Mouse (Mus musculus): ENCODE results near the gene Derl3. TPM values are rescaled to one million over a fixed set of nuclear protein-coding genes. Genes with fewer than 3 reads are reported as not detected.

The Derl3 gene
- total RNA-seq (2023), result 1 to 10 TPM; 1.2 to 1.8 TPM

GRCm38 (mm10) chr10:75893089-75893750 is at the start of gene Derl3:
TSS of gene Derl3 (plus strand) at chr10:75893413.

GRCm38 (mm10) chr10:75859786-75860470 is 33.3 kb upstream of the Derl3 start, which contains the start of gene Mif:
TSS of gene Mif (minus strand) at chr10:75860240.

GRCm38 (mm10) chr10:75921026-75921725 is 28.0 kb downstream of the Derl3 start, which contains the start of gene Smarcb1:
TSS of gene Smarcb1 (minus strand) at chr10:75921617.

GRCm38 (mm10) chr10:75932891-75933290 is 39.7 kb downstream of the Derl3 start, which contains the start of gene Chchd10:
TSS of gene Chchd10 (plus strand) at chr10:75933130.

GRCm38 (mm10) chr10:75935680-75936541 is 42.7 kb downstream of the Derl3 start, which contains the start of gene Mmp11:
TSS of gene Mmp11 (minus strand) at chr10:75936496.

GRCm38 (mm10) chr10:75940520-75940919 is 47.3 kb downstream of the Derl3 start, which contains the start of gene Gm867:
TSS of gene Gm867 (minus strand) at chr10:75940672.

GRCm38 (mm10) chr10:75942736-75943477 is 49.7 kb downstream of the Derl3 start, which contains the start of gene Vpreb3:
TSS of gene Vpreb3 (plus strand) at chr10:75943057.

Other genes starting within 250 kb of the Derl3 start
- gene Susd2, start 249.4 kb upstream of the Derl3 start, total RNA-seq (2023), result 1 to 10 TPM in 1 of 2 experiments, under 1 TPM in 1; 0.90 to 1.0 TPM
- gene Cabin1, start 129.1 kb upstream of the Derl3 start, total RNA-seq (2023), result 10 to 100 TPM; 51.9 to 64.5 TPM
- 10 to 100 TPM; 11.9 to 16.8 TPM for gene Ddt, start 120.0 kb upstream of the Derl3 start, total RNA-seq (2023)
- gene Gm20441, start 112.5 kb upstream of the Derl3 start, total RNA-seq (2023), result not detected
- gene Gstt3, start 112.0 kb upstream of the Derl3 start, total RNA-seq (2023), result 1 to 10 TPM; 3.3 TPM
- 1 to 10 TPM; 3.3 to 3.7 TPM for gene Gstt1, start 94.8 kb upstream of the Derl3 start, total RNA-seq (2023)
- gene Gstt4, start 70.9 kb upstream of the Derl3 start, total RNA-seq (2023), result not detected
- gene Gstt2, start 56.0 kb upstream of the Derl3 start, total RNA-seq (2023), result 1 to 10 TPM; 4.0 to 7.5 TPM
- 10 to 100 TPM; 68.8 to 78.6 TPM for gene Mif, start 33.2 kb upstream of the Derl3 start, total RNA-seq (2023)
- gene Smarcb1, start 28.2 kb downstream of the Derl3 start, total RNA-seq (2023), result 10 to 100 TPM; 37.4 to 38.3 TPM
- gene Chchd10, start 39.7 kb downstream of the Derl3 start, total RNA-seq (2023), result 10 to 100 TPM in 1 of 2 experiments, 1 to 10 TPM in 1; 8.0 to 10.3 TPM
- gene Mmp11, start 43.1 kb downstream of the Derl3 start, total RNA-seq (2023), result under 1 TPM in 1 of 2 experiments, not detected in 1; 0.20 TPM
- 1 to 10 TPM; 1.0 to 1.6 TPM for gene Gm867, start 47.3 kb downstream of the Derl3 start, total RNA-seq (2023)
- 1 to 10 TPM; 2.6 to 3.6 TPM for gene Vpreb3, start 49.6 kb downstream of the Derl3 start, total RNA-seq (2023)
- gene Gm5134, start 61.1 kb downstream of the Derl3 start, total RNA-seq (2023), result under 1 TPM in 1 of 2 experiments, not detected in 1; 0.13 TPM
- gene Zfp280b, start 139.2 kb downstream of the Derl3 start, total RNA-seq (2023), result 1 to 10 TPM; 3.3 to 5.6 TPM
- not detected for gene Slc5a4b, start 217.5 kb downstream of the Derl3 start, total RNA-seq (2023)

Data from neutrophil, adult 83 days (primary cell).